Mouse (Mus musculus) spleen, postnatal 36 days (tissue): ENCODE data around the gene Usp37.
A peak's percentile ranks its signal among the peaks of the same experiment; 100 is the strongest.

Experiments
- DNase-seq, 2 experiments: peaks; one replicate each; pipeline ENCODE4 v3.0.0; 2022; ENCODE audit warnings: low spot score in 2 of 2, mixed read lengths in 1 of 2

Gene Usp37

GRCm38 (mm10) chr1:74460273-74460672 lies 83.8 kb downstream of the Usp37 start:
- DNase-seq, result peak in 1 of 2 experiments; percentile 27

DNA sequence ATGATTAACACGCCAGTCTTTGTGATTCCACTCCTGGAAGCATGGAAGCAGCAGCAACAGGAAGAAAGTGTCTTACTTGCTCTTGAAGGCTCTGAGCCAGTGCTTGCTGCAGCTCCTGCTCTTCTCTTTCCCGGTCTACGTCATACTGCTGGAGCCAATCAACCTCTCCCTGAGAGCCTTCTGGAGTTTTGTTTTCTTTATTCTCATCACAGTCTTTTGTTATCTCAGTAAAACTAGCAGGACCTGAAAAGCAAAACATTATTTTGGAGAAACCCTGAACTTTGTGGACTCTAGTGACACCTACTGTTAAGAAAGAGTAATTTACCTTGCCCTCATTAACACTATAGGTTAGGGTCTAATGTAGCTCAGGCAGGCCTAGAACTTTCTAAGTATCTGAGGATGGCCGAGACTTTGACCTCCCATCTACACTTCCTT lies 91.5 kb downstream of the Usp37 start:
- peak in 1 of 2 experiments; percentile 9 for DNase-seq

- DNase-seq, result no peak
These were observed 99.5 kb downstream of the Usp37 start for GRCm38 (mm10) chr1:74444538-74444937.

- DNase-seq, result no peak
These were observed 104.8 kb downstream of the Usp37 start for GRCm38 (mm10) chr1:74439166-74439876.

GRCm38 (mm10) chr1:74437702-74438427 lies 106.2 kb downstream of the Usp37 start:
- DNase-seq, result no peak

- peak; percentile 51 for DNase-seq
These were observed 108.5 kb downstream of the Usp37 start for GRCm38 (mm10) chr1:74435563-74435962.

DNA sequence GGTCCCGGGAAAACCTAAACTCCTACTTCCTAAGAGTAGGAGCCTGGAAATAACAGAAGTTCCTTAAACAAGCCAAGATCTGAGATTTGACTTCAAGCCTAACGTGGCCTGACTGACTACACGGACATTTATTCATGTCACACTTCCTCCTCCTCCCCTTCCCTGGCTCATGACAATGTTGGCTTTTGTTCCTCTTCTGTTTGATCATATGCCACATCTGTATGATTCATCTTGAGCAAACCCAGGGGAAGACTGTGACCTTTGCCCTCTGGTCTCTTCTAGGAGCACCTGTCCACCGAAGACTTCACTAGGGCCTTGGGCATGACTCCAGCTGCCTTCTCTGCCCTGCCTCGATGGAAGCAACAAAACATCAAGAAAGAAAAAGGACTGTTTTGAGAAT lies 109.5 kb downstream of the Usp37 start:
- DNase-seq, result no peak

- no peak for DNase-seq
These were observed 110.9 kb downstream of the Usp37 start for GRCm38 (mm10) chr1:74433220-74433619.

GRCm38 (mm10) chr1:74425845-74426244 lies 118.2 kb downstream of the Usp37 start:
- DNase-seq, result no peak

DNA sequence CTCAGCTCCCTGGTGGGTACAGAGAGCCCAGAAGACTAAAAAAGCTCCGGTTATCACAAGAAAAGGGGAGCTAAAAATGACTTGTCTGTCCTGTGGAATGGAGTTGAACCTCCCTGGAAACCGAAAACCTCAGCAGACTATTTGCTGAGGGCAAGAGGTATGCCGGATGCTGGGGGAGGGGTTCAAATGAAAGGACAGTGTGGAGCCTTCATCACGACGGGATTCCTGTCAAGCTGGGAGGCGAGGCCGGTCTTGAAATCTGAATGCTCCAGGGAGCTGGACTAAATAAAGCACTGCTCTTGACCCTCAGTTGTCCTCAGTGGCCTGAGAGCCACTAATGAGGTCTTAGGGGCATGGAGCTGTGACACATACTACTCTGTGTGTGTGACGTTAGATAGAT lies 120.9 kb downstream of the Usp37 start:
- DNase-seq, result no peak

DNA sequence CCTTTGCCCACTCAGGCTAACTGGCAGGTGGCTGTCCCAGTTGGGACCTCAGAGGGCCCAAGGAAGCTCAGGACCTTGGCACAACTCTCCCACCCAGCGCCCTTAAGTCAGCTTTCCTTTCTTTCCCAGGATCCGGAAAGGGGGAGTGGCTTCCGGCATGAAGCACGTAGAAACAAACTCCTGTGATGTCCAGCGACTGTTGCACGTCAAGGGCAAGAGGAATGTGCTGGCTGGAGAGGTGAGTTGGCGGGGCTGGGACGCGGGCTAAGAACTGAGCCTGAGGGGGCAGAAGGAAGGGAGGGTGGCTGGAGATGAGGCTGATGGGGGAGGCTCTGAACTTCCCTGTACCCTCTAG lies 124.7 kb downstream of the Usp37 start:
- DNase-seq, result no peak

- no peak for DNase-seq
These were observed 125.2 kb downstream of the Usp37 start for GRCm38 (mm10) chr1:74418747-74419439.

- no peak for DNase-seq
These were observed 128.9 kb downstream of the Usp37 start for GRCm38 (mm10) chr1:74415143-74415542.

GRCm38 (mm10) chr1:74412711-74413110 lies 131.4 kb downstream of the Usp37 start:
- no peak for DNase-seq

DNA sequence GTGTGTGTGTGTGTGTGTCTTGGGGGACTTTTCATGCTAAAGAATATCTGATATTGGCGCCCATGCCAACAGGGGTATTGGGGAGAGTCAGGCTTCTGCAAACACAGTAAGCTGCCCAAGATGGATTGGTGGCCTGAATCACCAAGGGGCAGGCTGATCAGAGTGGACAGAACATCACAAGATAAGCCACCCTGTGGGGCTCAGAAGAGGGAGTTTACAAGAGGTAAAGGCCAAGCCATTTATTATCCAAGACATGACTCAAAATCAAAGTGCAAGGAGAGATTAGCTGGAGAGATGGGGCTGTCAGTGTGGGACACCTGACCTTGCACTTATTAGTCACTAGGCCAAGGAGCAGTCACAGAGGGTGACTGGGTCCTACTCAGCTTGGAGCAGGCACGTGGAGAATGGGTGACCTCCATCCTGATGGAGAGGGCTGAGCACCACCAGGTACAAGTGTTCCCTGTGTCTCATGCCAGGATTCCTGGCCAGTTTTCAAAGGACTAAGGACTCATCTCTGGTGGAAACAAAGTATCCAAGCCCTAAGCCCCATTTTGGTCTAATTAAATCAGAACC lies 132.2 kb downstream of the Usp37 start:
- no peak for DNase-seq

DNA sequence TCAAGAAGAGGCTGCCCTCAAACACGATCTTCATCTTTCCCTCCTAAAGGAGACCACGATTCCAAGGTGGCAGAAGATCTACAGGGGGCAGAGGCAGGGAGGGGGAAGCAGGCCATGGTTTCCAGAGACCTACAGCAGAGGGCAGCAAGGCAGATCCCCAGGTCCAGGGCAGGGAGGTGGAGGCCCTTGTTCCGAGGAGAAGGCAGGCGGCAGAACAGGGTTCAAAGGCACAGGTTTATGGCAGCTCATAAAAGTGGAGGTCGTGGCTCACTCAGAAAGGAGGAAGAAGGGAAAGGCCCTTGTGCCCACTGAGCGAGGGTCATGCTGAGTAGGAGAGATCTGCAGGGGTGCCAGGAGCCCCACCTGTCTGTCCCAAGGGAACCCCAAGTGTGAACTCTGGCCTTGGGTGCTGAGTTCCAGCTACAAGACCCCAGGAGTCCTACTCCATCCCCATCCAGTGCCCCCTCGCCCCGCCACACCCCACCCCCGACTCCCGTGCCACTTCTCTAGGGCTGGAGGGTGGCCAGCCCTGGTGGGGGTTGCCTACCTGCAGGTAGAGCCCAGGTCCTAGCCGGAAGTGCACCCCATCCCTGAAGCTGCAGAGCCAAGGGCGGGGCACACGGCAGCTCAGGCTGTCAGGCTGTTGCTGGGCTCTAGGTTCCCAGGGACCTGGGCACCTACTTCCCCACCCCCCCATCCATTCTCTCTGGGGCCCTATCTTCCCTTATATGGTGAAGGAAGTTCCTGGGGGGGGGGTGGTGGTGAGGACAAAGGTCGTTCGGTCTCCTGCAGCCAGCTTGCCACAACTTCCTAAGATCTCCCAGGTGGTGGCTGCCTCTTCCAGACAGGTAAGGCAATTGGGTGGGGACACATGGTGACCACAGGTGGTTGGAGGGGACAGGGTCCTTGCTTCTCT lies 135.2 kb downstream of the Usp37 start, which contains the start of gene Vil1:
Vil1 (plus strand) TSS at position 788 of the 916 bp plus-strand sequence.
- DNase-seq, result no peak

DNA sequence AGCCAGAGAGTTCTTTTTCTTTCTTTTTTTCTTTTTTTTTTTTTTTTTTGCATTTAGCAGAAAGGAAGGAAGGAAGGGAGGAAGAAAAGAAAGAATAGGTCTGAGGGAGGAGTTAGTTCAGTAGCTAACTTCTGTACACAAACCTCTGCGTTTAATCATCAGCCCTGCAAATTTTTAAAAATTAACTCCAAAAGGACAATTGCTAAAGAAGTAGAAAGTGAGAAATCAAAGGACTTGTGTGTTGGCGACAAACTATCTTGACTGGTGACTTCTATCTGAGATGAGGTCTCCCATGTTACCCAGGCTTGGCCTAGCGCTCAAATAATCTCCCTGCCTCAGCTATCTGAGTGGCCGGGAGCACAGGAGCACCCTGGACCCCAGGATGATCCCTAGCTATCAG lies 139.9 kb downstream of the Usp37 start:
- DNase-seq, result no peak

GRCm38 (mm10) chr1:74401015-74401702 lies 142.9 kb downstream of the Usp37 start:
- DNase-seq, result no peak

DNA sequence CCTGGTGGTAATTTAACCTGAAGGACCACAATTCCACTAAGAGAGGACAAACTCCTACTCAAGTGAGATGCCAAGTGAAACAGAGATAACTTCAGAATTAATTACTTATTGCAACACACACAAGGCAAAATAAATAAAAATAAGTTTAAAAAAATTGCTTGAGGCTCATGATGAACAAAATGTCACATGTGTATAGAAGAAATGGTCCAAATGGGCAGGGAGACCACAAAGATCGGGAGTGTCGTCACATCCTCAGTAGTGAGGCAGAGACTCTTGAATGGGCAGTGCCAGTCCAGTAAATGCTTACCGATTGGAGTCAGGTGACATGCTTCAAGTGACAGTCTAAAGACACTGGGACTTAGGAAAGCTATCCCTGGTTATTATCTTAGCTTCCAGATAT lies 143.6 kb downstream of the Usp37 start:
- DNase-seq, result no peak

GRCm38 (mm10) chr1:74397919-74398451 lies 146.1 kb downstream of the Usp37 start:
- peak; percentile 72 to 83 for DNase-seq
